Mouse (Mus musculus) embryonic facial prominence, embryonic 15.5 days (tissue): Measurements from ENCODE around the gene Lcp1. TPM values are rescaled to one million over a fixed set of nuclear protein-coding genes. Genes with fewer than 3 reads are reported as not detected.
"Not testable (repeated sequence)": the region's sequence is repeated elsewhere in the genome, so short reads cannot be mapped to it uniquely, and the experiment has no call there.

Source experiments
- ATAC-seq: fragments of 200-750 bp; cut with Nextera tagmentation; 2 replicates; pipeline ENCODE4 v1.8.0; 2017; ENCODE audit warnings: low read depth, moderate TSS enrichment; ENCODE audit not compliant: insufficient number of reproducible peaks, low FRiP score, low TSS enrichment
- H3K27ac ChIP-seq: fragments of 300-500 bp; sonication (generic); replicated peaks from 2 replicates; pipeline ENCODE4 v1.5.1; 2015; ENCODE audit warnings: mild to moderate bottlenecking, inconsistent platforms
- H3K27me3 ChIP-seq: fragments of 300-500 bp; sonication (generic); 2 replicates; pipeline ENCODE4 v1.6.1; 2015; ENCODE audit warnings: inconsistent platforms
- H3K36me3 ChIP-seq: fragments of 300-500 bp; sonication (generic); 2 replicates; pipeline ENCODE4 v1.6.1; 2015; ENCODE audit warnings: mild to moderate bottlenecking, inconsistent platforms
- H3K4me1 ChIP-seq: fragments of 300-500 bp; sonication (generic); 2 replicates; pipeline ENCODE4 v1.6.1; 2015; ENCODE audit warnings: inconsistent platforms
- H3K4me2 ChIP-seq: fragments of 300-500 bp; sonication (generic); replicated peaks from 2 replicates; pipeline ENCODE4 v1.6.1; 2015; ENCODE audit warnings: mild to moderate bottlenecking, inconsistent platforms
- H3K4me3 ChIP-seq: fragments of 300-500 bp; sonication (generic); replicated peaks from 2 replicates; pipeline ENCODE4 v1.5.1; 2015; ENCODE audit warnings: mild to moderate bottlenecking, inconsistent platforms
- H3K9ac ChIP-seq: fragments of 300-500 bp; sonication (generic); 2 replicates; pipeline ENCODE4 v1.6.1; 2015; ENCODE audit warnings: inconsistent platforms
- H3K9me3 ChIP-seq: fragments of 300-500 bp; sonication (generic); replicated peaks from 2 replicates; pipeline ENCODE4 v1.6.1; 2016; ENCODE audit warnings: inconsistent platforms
- WGBS: fragments of 180-500 bp; shearing (Covaris S2); methylation state at CpG from one replicate; pipeline ENCODE4 v1.1.7; 2015; 5-methylcytosine and 5-hydroxymethylcytosine counted together
- polyA plus RNA-seq: library from polyadenylated mRNA; unstranded; fragments of >200 nt; fragmentation: Nextera tagmentation; extraction: Ambion mirVana; gene quantifications from 2 replicates; pipeline ENCODE4 v1.2.1, GENCODE M21; 2015

Gene Lcp1
- 36.0 and 37.4 TPM in 2 replicates for polyA plus RNA-seq

DNA sequence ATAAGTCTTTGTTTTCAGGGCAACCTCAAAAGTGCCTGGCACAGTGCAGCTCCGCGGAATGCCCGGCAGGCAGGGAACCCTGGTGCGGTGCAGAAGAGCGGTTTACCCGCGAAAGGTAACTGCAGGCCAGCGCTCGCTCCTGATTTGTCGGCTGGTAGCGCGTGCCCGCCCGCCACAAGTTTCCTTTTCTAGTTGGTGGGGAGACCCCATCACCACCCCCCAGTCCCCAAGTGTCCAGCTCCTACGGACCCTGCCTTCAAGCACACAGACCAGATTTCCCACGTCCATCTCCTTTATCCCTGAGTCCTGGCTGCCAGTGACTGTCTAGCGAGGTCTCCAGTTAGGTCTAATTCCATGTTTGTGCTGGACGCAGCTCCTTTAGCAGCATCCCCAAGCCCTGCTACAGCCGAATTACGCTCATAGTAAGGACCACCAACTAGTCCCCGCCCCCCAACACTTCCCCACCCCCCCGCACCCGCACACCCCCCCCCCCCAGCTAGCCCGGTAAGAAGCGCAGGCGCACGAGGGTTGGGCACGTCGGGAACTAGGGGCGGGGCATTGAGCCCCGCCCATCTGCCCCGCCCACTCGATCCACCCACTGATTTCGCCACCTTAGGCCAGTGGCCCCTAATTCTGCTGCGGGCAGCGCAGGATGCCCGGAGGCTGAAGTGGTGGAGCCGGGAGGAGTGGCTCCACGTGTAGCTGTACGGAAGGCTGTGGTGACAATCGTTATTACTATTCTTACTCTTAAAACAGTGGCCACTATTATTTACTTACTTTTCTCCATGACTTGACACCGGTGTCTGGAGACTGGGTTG lies at the start of gene Lcp1, which contains the start of gene Lrrc63:
Lcp1 (plus strand) TSS at position 601 of the 818 bp plus-strand sequence.
Lrrc63 (minus strand) TSS at position 381 of the 818 bp plus-strand sequence.
- Histone ChIP-seq H3K27ac (no peak within 1 kb of the TSS), H3K4me3 (peak within 1 kb of the TSS; percentile 60), H3K4me2 (peak within 1 kb of the TSS; percentile 93), H3K36me3 (no peaks in the 10 kb centered on the region), H3K27me3 (no peaks in the 10 kb centered on the region), H3K9me3 (no peaks in the 10 kb centered on the region), H3K4me1 (no peaks in the 10 kb centered on the region), H3K9ac (peak within 1 kb of the TSS; percentile 39)
- peak; percentile 89 for ATAC-seq
- WGBS: under 1% methylated on average over 40 of the region's 42 CpGs

DNA sequence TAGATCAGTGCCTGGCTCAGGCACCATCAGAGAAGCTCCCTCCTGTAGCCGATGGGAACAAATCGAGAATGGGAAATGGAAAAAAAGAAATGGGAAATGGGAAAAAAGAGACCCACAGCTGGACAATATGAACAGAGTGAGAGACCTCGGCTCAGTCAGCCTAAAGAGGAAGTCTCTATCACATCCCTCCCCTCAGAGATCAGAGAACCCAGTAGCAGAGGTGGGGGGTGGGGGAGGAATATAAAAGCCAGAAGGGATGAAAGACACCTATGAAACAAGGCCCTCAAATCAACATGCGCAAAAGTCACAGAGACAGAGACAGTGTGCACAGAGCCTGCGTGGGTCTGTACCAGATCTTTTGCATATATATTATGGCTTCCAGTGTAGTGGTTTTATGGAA lies 27.9 kb upstream of the Lcp1 start:
- H3K9me3 ChIP-seq: no peaks in the 10 kb centered on the region
- no peak overlapping the region for H3K27ac ChIP-seq
- H3K27me3 ChIP-seq: no peaks in the 10 kb centered on the region
- no peak overlapping the region for H3K4me3 ChIP-seq
- H3K4me1 ChIP-seq: no peaks in the 10 kb centered on the region
- WGBS: 89% methylated on average over 5 of the region's 5 CpGs
- H3K4me2 ChIP-seq: no peak overlapping the region
- no peak for ATAC-seq
- no peak overlapping the region for H3K9ac ChIP-seq
- no peaks in the 10 kb centered on the region for H3K36me3 ChIP-seq

GRCm38 (mm10) chr14:75121658-75122057 lies 9.2 kb upstream of the Lcp1 start:
- ATAC-seq: no peak
- no peaks in the 10 kb centered on the region for H3K4me1 ChIP-seq
- H3K4me3 ChIP-seq: no peak overlapping the region
- H3K36me3 ChIP-seq: no peaks in the 10 kb centered on the region
- WGBS: 75% methylated on average over 8 of the region's 8 CpGs
- no peaks in the 10 kb centered on the region for H3K27me3 ChIP-seq
- no peak overlapping the region for H3K4me2 ChIP-seq
- H3K9me3 ChIP-seq: no peaks in the 10 kb centered on the region
- no peak overlapping the region for H3K9ac ChIP-seq
- H3K27ac ChIP-seq: no peak overlapping the region

- Histone ChIP-seq H3K9ac (no peak overlapping the region), H3K9me3 (no peaks in the 10 kb centered on the region), H3K4me3 (peak overlapping the region; percentile 60), H3K4me2 (peak overlapping the region; percentile 93), H3K27ac (no peak overlapping the region), H3K4me1 (no peaks in the 10 kb centered on the region), H3K36me3 (no peaks in the 10 kb centered on the region), H3K27me3 (no peaks in the 10 kb centered on the region)
- no peak for ATAC-seq
- WGBS: 3% methylated on average over 12 of the region's 12 CpGs
Observed at GRCm38 (mm10) chr14:75131324-75131935, 529 bp downstream of the Lcp1 start.

DNA sequence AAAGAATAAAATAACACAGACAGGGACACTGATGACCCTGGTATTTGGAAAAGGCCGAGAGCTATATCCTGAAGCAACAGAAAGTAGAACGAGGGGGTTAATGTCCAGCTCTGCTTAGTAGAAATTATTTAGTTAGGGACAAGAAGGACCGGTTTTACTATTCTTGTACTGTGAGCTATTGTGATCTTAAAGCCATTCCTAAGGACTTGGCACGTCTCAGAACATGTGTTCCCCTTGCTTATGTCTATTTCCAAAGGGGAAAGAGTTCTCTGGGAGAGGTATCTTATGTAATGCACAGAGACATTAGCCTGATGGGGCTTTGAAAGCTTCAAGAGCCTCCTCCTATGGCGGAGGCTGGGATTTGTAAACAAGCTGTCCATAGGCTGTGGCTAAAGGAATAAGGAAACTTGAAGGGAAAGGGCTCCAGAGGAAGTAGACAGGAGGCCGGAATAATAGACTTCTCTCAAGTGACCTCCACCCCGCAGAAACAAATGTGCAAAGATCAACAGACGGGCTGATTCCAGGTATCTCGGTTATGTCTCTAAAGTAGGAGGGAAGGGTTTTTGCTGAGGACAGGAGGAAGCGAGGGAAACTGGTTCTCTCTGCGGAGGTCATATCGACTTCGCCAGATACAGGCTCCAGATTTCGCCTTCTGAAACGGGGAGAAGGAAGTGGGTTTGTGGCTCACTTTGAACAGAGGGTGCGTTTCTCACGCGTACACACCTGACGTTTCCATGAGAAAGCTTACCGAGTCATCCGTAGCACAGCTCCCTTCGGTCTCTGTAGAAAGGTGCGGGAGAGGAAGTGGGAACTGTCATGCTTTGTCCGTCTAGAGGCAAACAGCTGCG lies 5.4 kb downstream of the Lcp1 start:
- H3K9ac ChIP-seq: no peak overlapping the region
- no peaks in the 10 kb centered on the region for H3K27me3 ChIP-seq
- no peak overlapping the region; the same call in 1 of the 2 replicates for H3K4me3 ChIP-seq
- 70% methylated on average over 25 of the region's 25 CpGs for WGBS
- H3K4me1 ChIP-seq: no peaks in the 10 kb centered on the region
- peak overlapping the region; percentile 41; the same call in 1 of the 2 replicates for H3K27ac ChIP-seq
- no peak for ATAC-seq
- no peaks in the 10 kb centered on the region for H3K9me3 ChIP-seq
- H3K4me2 ChIP-seq: no peak overlapping the region
- no peaks in the 10 kb centered on the region for H3K36me3 ChIP-seq

GRCm38 (mm10) chr14:75138503-75138902 lies 7.6 kb downstream of the Lcp1 start:
- no peaks in the 10 kb centered on the region for H3K27me3 ChIP-seq
- 74% methylated on average over 10 of the region's 10 CpGs for WGBS
- no peak overlapping the region for H3K27ac ChIP-seq
- no peak overlapping the region for H3K4me2 ChIP-seq
- ATAC-seq: no peak
- H3K9ac ChIP-seq: no peak overlapping the region
- H3K4me1 ChIP-seq: no peaks in the 10 kb centered on the region
- H3K4me3 ChIP-seq: no peak overlapping the region
- no peaks in the 10 kb centered on the region for H3K36me3 ChIP-seq
- no peaks in the 10 kb centered on the region for H3K9me3 ChIP-seq

DNA sequence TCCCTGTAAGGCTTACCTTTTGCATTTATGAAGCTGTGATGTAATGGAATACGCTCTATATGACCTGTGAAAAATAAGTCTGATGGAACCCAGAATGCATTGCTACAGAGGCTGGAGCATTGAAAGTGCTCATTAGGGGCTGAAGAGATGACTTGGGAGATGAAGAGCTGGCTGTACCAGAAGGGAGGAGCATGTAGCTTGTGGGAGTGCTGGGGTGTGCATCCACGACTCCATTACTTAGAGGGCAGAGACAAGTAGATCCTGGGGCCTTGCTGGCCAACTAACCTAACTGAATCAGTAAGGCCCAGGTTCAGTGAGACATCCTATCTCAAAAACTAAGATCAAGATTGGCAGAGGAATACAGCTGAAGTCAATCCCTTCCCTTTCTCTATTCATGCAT lies 8.3 kb downstream of the Lcp1 start:
- H3K36me3 ChIP-seq: no peaks in the 10 kb centered on the region
- H3K9ac ChIP-seq: no peak overlapping the region
- no peak overlapping the region for H3K4me3 ChIP-seq
- no peak for ATAC-seq
- WGBS: 85% methylated on average over 2 of the region's 2 CpGs
- no peaks in the 10 kb centered on the region for H3K27me3 ChIP-seq
- no peak overlapping the region for H3K4me2 ChIP-seq
- no peaks in the 10 kb centered on the region for H3K9me3 ChIP-seq
- no peak overlapping the region for H3K27ac ChIP-seq
- H3K4me1 ChIP-seq: no peaks in the 10 kb centered on the region

DNA sequence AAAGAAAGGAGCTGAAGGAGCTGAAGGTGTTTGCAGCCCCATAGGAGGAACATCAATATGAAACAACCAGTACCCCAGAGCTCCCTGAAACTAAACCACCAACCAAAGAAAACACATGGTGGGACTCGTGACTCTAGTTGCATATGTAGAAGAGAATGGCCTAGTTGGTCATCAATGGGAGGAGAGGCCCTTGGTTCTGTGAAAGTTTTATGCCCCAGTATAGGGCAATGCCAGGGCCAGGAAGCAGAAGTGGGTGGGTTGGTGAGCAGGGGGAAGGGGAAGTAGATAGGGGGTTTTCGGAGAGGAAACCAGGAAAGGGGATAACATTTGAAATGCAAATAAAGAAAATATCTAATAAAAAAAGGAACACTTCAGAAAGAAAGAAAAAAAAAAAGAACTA lies 16.8 kb downstream of the Lcp1 start:
- not testable (repeated sequence) for H3K4me1 ChIP-seq, H3K27me3 ChIP-seq, H3K27ac ChIP-seq, H3K9ac ChIP-seq, H3K4me3 ChIP-seq, H3K9me3 ChIP-seq, H3K36me3 ChIP-seq, ATAC-seq, H3K4me2 ChIP-seq
- WGBS: 77% methylated on average over 2 of the region's 2 CpGs

GRCm38 (mm10) chr14:75148229-75148628 lies 17.3 kb downstream of the Lcp1 start:
- ATAC-seq: no peak
- Histone ChIP-seq H3K9me3 (no peaks in the 10 kb centered on the region), H3K36me3 (no peaks in the 10 kb centered on the region), H3K27ac (no peak overlapping the region), H3K27me3 (no peaks in the 10 kb centered on the region), H3K9ac (no peak overlapping the region), H3K4me2 (no peak overlapping the region), H3K4me1 (no peaks in the 10 kb centered on the region), H3K4me3 (no peak overlapping the region)
- WGBS: 69% methylated on average over 9 of the region's 9 CpGs

DNA sequence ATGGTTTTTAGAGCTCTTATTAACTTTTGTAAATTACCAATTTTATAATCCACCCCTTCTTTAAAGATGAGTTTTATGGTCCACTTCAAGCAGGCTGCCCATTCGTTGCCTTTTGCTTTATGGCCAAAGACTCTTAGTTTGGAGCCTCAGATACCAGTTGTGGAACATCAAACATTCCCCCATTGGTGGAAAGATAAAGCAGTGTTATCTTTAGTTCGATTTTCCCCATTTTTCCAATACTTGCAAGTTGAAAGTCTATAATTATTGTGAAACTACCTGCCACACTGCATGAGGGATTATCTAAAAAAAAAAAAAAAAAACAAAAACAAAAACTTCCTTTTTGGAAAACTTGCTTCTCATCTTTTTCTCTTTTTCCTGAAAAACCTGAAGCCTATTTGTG lies 19.8 kb downstream of the Lcp1 start:
- Histone ChIP-seq H3K4me2 (no peak overlapping the region), H3K4me3 (no peak overlapping the region), H3K36me3 (no peaks in the 10 kb centered on the region), H3K4me1 (no peaks in the 10 kb centered on the region), H3K9me3 (no peaks in the 10 kb centered on the region), H3K27me3 (no peaks in the 10 kb centered on the region), H3K27ac (no peak overlapping the region), H3K9ac (no peak overlapping the region)
- WGBS: 66% methylated on average over 2 of the region's 2 CpGs
- no peak for ATAC-seq

DNA sequence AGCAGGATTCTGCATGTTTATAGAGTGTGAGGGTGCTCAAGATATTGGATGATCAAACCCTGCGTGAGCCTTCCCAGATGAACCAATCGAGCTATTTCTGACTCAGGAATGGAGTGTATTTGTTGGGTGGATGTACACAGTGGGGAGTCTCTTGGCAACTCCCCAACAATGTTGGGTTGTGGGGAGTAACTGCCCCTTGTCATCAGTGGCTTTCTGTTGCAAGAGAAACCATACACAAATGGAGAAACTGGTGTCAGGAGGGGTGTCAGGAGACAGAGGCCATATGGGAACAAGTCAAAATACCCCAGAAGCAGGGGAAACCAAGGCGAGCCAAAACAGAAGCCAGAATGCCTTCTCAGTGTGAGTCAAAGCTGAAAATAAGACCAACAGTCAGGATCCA lies 20.2 kb downstream of the Lcp1 start:
- H3K4me1 ChIP-seq: no peaks in the 10 kb centered on the region
- H3K27ac ChIP-seq: no peak overlapping the region
- no peak for ATAC-seq
- H3K4me3 ChIP-seq: no peak overlapping the region
- H3K9ac ChIP-seq: no peak overlapping the region
- H3K4me2 ChIP-seq: no peak overlapping the region
- no peaks in the 10 kb centered on the region for H3K27me3 ChIP-seq
- WGBS: 78% methylated on average over 3 of the region's 3 CpGs
- H3K9me3 ChIP-seq: no peaks in the 10 kb centered on the region
- no peaks in the 10 kb centered on the region for H3K36me3 ChIP-seq
